Mouse (Mus musculus) yolk sac, embryonic 10.5 days (tissue): ENCODE results near the gene Gm20662.
A peak's percentile ranks its signal among the peaks of the same experiment; 100 is the strongest.

Experiments
- DNase-seq: peaks from one replicate; pipeline ENCODE4 v3.0.0-alpha.2; 2017; ENCODE audit warnings: low spot score

Gene Gm20662

GRCm38 (mm10) chr9:107996049-107996448 is at the start of gene Gm20662:
Gene Gm20662, plus strand, starts transcription at chr9:107996349.
- DNase-seq, result no peak

GRCm38 (mm10) chr9:107947241-107948194 is 48.6 kb upstream of the Gm20662 start:
- no peak for DNase-seq

GRCm38 (mm10) chr9:107949184-107949921 is 46.8 kb upstream of the Gm20662 start:
- no peak for DNase-seq

- DNase-seq, result no peak
Measured at GRCm38 (mm10) chr9:107949922-107950235, 46.3 kb upstream of the Gm20662 start, which contains the start of gene Traip. Gene Traip, plus strand, starts transcription at chr9:107950136.

- DNase-seq, result peak; percentile 88
Measured at GRCm38 (mm10) chr9:107950460-107951355, 45.4 kb upstream of the Gm20662 start.

- DNase-seq, result no peak
Measured at GRCm38 (mm10) chr9:107955613-107956289, 40.4 kb upstream of the Gm20662 start.

GRCm38 (mm10) chr9:107957141-107957540 is 39.0 kb upstream of the Gm20662 start:
- no peak for DNase-seq

GRCm38 (mm10) chr9:107959896-107960295 is 36.3 kb upstream of the Gm20662 start:
- DNase-seq, result no peak

- no peak for DNase-seq
Measured at GRCm38 (mm10) chr9:107960928-107961327, 35.2 kb upstream of the Gm20662 start.

- DNase-seq, result no peak
Measured at GRCm38 (mm10) chr9:107961351-107961762, 34.8 kb upstream of the Gm20662 start.

GRCm38 (mm10) chr9:107961881-107962280 is 34.3 kb upstream of the Gm20662 start:
- no peak for DNase-seq

- no peak for DNase-seq
Measured at GRCm38 (mm10) chr9:107962916-107963315, 33.2 kb upstream of the Gm20662 start.

- DNase-seq, result peak; percentile 80
Measured at GRCm38 (mm10) chr9:107963700-107964099, 32.4 kb upstream of the Gm20662 start.

GRCm38 (mm10) chr9:107964681-107965080 is 31.5 kb upstream of the Gm20662 start:
- no peak for DNase-seq

GRCm38 (mm10) chr9:107966676-107967075 is 29.5 kb upstream of the Gm20662 start:
- DNase-seq, result no peak

- no peak for DNase-seq
Measured at GRCm38 (mm10) chr9:107967437-107967836, 28.7 kb upstream of the Gm20662 start.

GRCm38 (mm10) chr9:107968531-107968930 is 27.6 kb upstream of the Gm20662 start:
- DNase-seq, result no peak

- no peak for DNase-seq
Measured at GRCm38 (mm10) chr9:107970311-107970710, 25.8 kb upstream of the Gm20662 start.

- DNase-seq, result peak; percentile 26
Measured at GRCm38 (mm10) chr9:107971690-107972541, 24.2 kb upstream of the Gm20662 start.

- no peak for DNase-seq
Measured at GRCm38 (mm10) chr9:107974491-107975171, 21.5 kb upstream of the Gm20662 start.
